Mouse (Mus musculus) common myeloid progenitor, adult 5-6 weeks (primary cell): ENCODE data around the gene Wwp2. TPM values are rescaled to one million over a fixed set of nuclear protein-coding genes. Genes with fewer than 3 reads are reported as not detected.

Experiments used
- ATAC-seq: replicated peaks from 2 replicates; pipeline ENCODE4 v1.8.0; 2016; ENCODE audit warnings: low read depth, mild to moderate bottlenecking, moderate TSS enrichment, inconsistent platforms; ENCODE audit not compliant: poor library complexity, severe bottlenecking
- total RNA-seq: library from RNA; stranded (forward); fragments of 200-1000, 187-1606 nt; gene quantifications from 2 replicates; pipeline ENCODE4 v1.2.3, GENCODE M21; 2017

Wwp2 gene
- total RNA-seq, 1 experiment from 2014 or later = 47.0 TPM

GRCm38 (mm10) chr8:107545621-107546152 lies 109.5 kb downstream of the Wwp2 start:
- no peak for ATAC-seq

DNA sequence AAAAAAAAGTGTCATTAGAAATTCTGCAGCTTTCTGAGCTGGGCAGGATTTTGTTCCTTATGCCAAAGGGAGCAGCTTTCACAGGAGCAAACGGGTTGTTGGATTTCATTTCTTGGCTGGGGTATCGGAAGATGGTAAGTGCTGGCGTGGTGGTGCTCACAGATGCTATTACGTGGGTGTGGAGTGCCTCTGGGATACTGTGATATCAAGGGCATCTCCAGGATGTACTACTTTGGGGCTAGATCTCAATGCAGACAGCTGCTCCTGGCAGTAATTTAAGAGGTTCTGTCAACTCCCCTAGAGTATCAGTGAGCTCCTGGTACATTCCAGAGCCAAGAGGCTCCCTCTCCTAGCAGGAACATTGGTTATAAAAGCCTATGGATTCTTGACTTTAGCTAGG lies 110.0 kb downstream of the Wwp2 start:
- no peak for ATAC-seq

DNA sequence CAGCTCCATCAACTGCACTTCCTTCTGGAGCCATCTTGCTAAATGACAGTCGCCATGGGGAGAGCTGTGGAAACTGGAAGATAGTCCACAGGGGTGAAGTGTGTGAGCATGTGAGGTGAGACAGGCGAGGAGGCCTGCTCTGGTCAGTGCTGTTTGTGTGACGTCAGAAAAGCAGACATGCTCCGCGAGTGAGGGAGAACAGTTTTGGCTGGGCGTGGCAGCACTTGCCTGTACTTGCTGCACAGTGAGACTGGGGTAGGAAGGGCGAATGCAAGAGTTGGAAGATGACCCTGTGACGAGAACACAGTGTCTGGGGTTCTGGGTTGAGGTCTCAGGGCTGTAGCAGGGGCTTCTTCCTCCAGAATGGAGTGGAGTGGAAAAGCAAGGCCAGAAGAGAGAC lies 110.7 kb downstream of the Wwp2 start:
- ATAC-seq = no peak

DNA sequence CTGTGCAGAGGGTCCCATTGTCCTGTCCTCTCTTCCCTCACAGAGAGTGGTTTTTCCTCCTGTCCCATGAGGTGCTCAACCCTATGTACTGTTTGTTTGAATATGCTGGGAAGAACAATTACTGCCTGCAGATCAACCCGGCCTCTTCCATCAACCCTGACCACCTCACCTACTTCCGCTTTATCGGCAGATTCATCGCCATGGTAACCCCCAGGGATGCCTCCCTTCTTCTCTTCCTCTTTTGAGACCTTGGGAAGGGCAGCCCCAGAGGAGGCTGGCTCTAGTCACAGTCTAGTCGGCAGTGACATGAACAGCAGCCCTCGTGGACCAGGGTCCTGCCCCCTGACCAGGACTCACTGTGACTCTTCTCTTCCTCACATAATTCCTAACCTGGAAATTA lies 116.1 kb downstream of the Wwp2 start:
- ATAC-seq = peak; percentile 98

GRCm38 (mm10) chr8:107555231-107555630 lies 119.1 kb downstream of the Wwp2 start:
- ATAC-seq = no peak

- ATAC-seq = no peak
Measured at GRCm38 (mm10) chr8:107556511-107556936, 120.4 kb downstream of the Wwp2 start.

- peak; percentile 88 for ATAC-seq
Measured at GRCm38 (mm10) chr8:107560820-107561536, 124.8 kb downstream of the Wwp2 start.

DNA sequence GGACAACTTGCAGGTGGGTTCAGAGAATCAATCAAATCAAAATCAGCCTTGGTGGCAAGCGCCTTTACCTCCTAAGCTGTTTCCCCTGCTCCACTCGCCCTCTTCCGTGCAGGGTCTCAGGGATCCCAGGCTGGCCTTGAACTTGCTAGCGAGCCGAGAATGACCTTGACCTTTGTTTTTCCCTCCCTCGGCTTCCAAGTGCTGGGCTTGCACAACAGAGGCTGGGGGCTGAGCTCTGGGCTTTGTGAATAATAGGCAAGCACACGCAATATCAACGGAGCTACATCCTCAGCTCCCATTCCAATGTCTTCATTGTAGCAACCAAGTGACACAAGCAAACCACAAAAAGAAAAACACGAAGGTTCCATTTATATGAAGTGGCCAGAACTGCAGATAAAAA lies 126.0 kb downstream of the Wwp2 start:
- no peak for ATAC-seq

DNA sequence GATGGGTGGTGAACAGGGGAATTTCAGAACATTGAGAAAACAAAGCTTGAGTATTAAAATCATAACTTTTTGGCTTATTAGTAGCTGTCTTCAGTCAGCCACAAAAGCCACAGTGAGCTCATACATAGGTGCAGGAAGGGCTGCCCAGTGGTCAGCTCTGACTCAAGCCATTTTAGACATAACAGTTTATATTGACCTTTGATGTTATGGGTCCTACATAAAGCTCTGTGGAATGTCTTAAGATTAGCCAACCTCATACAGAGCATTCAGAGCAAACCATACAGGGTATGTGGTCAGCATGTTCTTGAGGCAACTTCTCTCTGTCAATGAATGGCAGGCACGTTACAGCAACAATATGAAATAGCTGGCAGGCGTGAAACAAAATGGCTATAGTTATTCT lies 134.9 kb downstream of the Wwp2 start:
- ATAC-seq = no peak

DNA sequence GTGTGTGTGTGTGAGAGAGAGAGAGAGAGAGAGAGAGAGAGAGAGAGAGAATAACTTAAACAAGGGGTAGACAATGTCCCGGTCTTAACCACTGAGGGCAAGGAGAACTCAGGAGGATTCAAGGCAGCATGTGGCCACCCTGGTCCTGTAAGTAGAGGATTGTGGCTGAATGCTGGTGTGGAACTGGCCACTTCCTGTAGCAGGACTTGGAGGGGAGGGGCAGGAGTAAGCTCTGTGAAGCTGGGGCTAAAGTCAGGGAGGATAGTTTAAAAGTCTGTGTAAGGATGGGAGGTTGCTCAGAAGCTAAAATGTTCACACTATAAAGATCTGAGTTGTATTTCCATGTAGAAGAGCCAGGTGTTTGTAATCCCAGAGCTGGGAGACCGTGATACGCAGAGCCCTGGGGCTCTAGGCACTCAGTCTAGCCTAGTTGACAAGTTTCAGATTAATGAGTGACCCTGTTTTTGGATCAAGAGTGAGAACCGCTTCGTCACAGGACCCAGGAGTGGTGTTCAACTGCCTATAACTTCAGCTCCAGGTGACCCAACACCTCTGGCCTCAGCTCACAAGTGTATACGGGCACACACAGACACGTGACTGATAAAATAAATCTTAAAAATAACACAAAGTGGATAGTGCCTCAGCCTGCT lies 135.4 kb downstream of the Wwp2 start:
- no peak; the same call in 1 of the 2 replicates for ATAC-seq

- ATAC-seq = peak; percentile 72
Measured at GRCm38 (mm10) chr8:107572497-107572896, 136.3 kb downstream of the Wwp2 start.

DNA sequence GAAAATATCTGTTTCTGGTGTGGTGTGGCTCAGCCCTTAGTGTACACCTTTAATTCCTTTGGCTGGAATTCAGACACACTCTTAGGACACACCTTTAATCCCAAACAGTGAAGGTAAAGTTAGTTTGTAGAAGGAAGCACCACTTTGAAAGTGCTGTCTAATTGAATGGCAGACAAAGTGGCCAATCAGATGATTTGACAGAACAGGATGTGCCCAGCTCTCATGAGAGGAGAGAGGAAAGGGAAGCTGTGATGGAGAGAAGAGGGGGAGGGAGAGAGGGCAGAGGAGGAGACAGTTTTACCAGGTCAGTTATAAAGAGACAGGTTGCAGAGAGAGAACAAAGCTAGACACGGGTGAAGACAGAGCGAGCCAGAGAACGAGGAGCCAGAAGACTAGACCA lies 138.6 kb downstream of the Wwp2 start:
- ATAC-seq = no peak

DNA sequence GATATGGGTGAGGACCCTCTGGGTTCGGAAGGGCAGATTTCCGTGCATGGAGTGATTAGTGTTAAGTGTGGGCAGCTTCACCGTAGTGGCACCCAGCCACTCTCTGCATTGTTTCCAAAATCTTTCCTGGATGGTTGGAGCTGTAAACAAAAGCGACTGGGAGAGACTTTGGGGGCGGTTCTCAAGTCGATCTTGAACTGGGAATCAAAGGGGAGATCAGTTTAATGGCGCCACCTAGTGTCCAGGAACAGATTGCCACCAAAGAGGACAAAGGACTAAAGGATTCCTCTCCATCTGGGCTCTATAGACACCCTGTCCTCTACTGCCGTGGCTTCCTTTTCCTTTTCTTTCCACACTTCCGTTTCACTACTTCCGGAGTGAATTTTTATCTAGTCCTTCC lies 140.5 kb downstream of the Wwp2 start:
- ATAC-seq = peak; percentile 62

GRCm38 (mm10) chr8:107577640-107578039 lies 141.5 kb downstream of the Wwp2 start:
- peak; percentile 76 for ATAC-seq

DNA sequence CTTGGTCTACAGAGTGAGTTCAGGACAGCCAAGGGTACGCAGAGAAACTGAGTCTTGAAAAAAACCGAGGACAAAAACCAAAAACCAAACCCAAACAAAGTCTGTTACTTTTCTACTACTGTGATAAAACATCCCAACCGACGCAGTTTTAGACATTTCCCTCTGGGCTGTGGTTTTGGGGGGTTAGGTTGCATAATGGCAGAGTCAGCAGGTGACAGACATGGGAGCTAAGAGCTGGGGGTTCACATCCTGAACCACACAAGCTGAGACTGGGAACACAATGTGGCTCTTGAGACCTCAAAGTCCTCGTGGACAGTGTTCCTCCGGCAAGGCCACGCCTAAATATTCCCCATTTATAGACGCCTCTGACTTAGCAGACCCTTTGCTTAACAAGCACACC lies 142.0 kb downstream of the Wwp2 start:
- ATAC-seq = peak; percentile 57

DNA sequence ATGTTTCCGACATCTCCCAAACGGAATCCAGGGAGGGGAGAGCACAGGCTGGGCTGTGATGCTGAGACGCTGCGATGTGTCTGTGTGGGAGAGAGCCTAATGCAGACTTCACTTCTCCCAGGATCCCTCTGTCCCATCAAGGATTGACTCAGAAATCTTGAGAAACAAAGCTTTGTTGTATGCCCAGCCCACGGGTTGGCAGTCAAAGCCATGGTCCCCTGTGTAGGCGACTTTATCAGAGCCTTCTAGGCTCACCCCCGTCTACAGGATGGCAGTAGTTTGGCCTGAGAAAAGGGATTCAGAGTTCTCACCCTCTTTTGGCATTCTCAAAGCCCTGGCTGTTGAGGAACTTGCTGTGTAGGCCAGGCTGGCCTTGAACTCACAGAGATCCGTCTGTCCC lies 142.4 kb downstream of the Wwp2 start:
- no peak for ATAC-seq

GRCm38 (mm10) chr8:107580879-107581278 lies 144.7 kb downstream of the Wwp2 start:
- ATAC-seq = no peak

- ATAC-seq = no peak
Measured at GRCm38 (mm10) chr8:107581536-107581935, 145.4 kb downstream of the Wwp2 start.

GRCm38 (mm10) chr8:107582136-107582535 lies 146.0 kb downstream of the Wwp2 start:
- no peak for ATAC-seq

DNA sequence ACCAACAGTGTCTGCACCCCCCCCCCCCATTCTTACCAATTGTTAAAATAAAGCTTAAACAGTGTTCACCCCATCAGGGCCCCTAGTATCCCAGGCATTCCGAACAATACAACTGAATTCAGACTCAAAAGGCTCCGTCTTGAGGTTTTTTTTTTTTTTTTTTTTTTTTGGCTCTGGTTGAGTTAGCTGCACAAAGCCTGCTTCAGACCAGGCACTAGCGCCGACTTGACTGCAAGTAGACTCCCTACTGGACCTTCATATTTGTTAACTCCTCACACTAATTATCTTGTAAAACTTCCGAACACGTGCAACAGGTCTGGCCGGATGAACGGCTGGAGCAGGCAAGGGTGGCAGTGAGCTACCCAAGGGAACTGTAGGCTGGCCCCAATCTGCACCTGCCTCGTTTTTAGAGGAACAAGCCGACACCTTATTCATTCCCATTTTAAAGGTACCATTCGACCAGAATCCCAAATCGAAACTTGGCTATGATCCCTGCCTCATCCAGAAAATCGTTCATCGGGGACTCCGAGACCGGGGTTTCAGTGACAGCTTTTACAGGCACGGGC lies 151.3 kb downstream of the Wwp2 start:
- no peak for ATAC-seq
